ENCODE assay signal across 23 mouse cellular contexts in genomic region chr1:54745666-54746065, GRCm38 (mm10).
DNase-seq lines count a peak whose midpoint lies in the region; ATAC-seq and TF ChIP-seq lines count a peak whose summit lies in the region.
"Had no signal": no experiment of that assay in that cellular context is flagged by ENCODE, and none has a peak within 500 bp of the region (broad histone marks: within the 10 kb centered on the region; RNA-seq: fewer than 3 reads in every experiment).

No protein-coding gene starts in this region.

- TF ChIP-seq CTCF in hindbrain, postnatal 0 days (IDR thresholded peaks at IDR 0.05; ENCODE audit: low read depth), result no peak

- H3K9me3 ChIP-seq in hindbrain, postnatal 0 days (ENCODE audit: low read length), result no peaks in the 10 kb centered on the region
- H3K9me3 ChIP-seq in hindbrain, embryonic 16.5 days (ENCODE audit: control insufficient read depth, low read length), result no peaks in the 10 kb centered on the region
- H3K9me3 ChIP-seq: G1E had no signal

- no peak overlapping the region for H3K4me2 ChIP-seq in hindbrain, postnatal 0 days (ENCODE audit: low read depth, low read length)
- H3K4me2 ChIP-seq in hindbrain, embryonic 16.5 days (ENCODE audit: low read length), result no peak overlapping the region

- no peak overlapping the region for H3K27ac ChIP-seq in hindbrain, postnatal 0 days
- no peak overlapping the region for H3K27ac ChIP-seq in hindbrain, embryonic 16.5 days (ENCODE audit: low read depth, low read length)

- H3K4me3 ChIP-seq in hindbrain, postnatal 0 days (ENCODE audit: low read length), result no peak overlapping the region
- no peak overlapping the region for H3K4me3 ChIP-seq in hindbrain, embryonic 16.5 days (ENCODE audit: low read length)

- H3K9ac ChIP-seq in hindbrain, postnatal 0 days (replicated peaks; ENCODE audit: low read length), result no peak overlapping the region
- H3K9ac ChIP-seq in hindbrain, embryonic 16.5 days (ENCODE audit: low read depth, low read length), result no peak overlapping the region

- H3K36me3 ChIP-seq in hindbrain, postnatal 0 days (ENCODE audit: insufficient read depth, low read length), result no peaks in the 10 kb centered on the region
- no peaks in the 10 kb centered on the region for H3K36me3 ChIP-seq in hindbrain, embryonic 16.5 days (ENCODE audit: control insufficient read depth, insufficient read depth, low read length)
- H3K36me3 ChIP-seq: G1E had no signal

- ATAC-seq in hindbrain, postnatal 0 days, result no peak
- no peak for ATAC-seq in hindbrain, embryonic 16.5 days
- ATAC-seq: activated CD4-positive, CD25-positive, alpha-beta regulatory T cell, adult 4 months; CD4-positive, CD25-positive, alpha-beta regulatory T cell, adult 4 months; Patski had no signal

- H3K4me1 ChIP-seq in hindbrain, postnatal 0 days (ENCODE audit: insufficient read depth, low read length), result no peaks in the 10 kb centered on the region
- no peaks in the 10 kb centered on the region; the same call in 1 of the 2 replicates for H3K4me1 ChIP-seq in hindbrain, embryonic 16.5 days (ENCODE audit: control insufficient read depth, insufficient read depth, low read depth, low read length)

- DNase-seq in cerebellum, postnatal 10 days, result peak; percentile 74 to 77
- no peak for DNase-seq in cerebellum, adult 18-20 months
- DNase-seq in cerebellum, postnatal 14 days, result peak; percentile 62 to 77
- DNase-seq in cerebellum, adult 8-10 months, result no peak
- DNase-seq in hindbrain, postnatal 0 days (ENCODE audit: low spot score), result peak; percentile 30
- peak; percentile 11 for DNase-seq in brain, adult 2 months (ENCODE audit: low read depth, low spot score)
- DNase-seq in adrenal gland, postnatal 36 days, result no peak
- DNase-seq: adrenal gland, adult 2 months; adrenal gland, adult 8-10 months; adrenal gland, postnatal 10 days; adrenal gland, postnatal 14 days; adrenal gland, postnatal 25 days; B cell, adult 2 months; cerebellum, adult 11 months; cerebellum, adult 11-12 months; cerebellum, adult 2 months; cerebellum, adult 9-10 months had no signal

- no peaks in the 10 kb centered on the region for H3K27me3 ChIP-seq in hindbrain, postnatal 0 days (ENCODE audit: insufficient read depth, low read length)
- no peaks in the 10 kb centered on the region for H3K27me3 ChIP-seq in hindbrain, embryonic 16.5 days (replicated peaks; ENCODE audit: control insufficient read depth, insufficient read depth, low read length)
- H3K27me3 ChIP-seq: CH12.LX, Patski had no signal

Comparison
In these comparisons a context has a peak if more than half of its experiments do, and no peak if none do; other contexts are left out.
1. DNase-seq: peak in cerebellum, postnatal 10 days (2 of 2), cerebellum, postnatal 14 days (2 of 2), hindbrain, postnatal 0 days (single experiment) and brain, adult 2 months (single experiment); none in cerebellum, adult 18-20 months (0 of 2), cerebellum, adult 8-10 months (single experiment) and adrenal gland, postnatal 36 days (0 of 2).